Mouse (Mus musculus) cerebellum, postnatal 4 days (tissue): ENCODE results near the gene Rnase13.

Experiments used
- DNase-seq, 2 experiments: peaks; one replicate each; pipeline ENCODE4 v3.0.0; 2022; ENCODE audit warnings: low spot score in 2 of 2, mixed read lengths in 1 of 2

The Rnase13 gene

DNA sequence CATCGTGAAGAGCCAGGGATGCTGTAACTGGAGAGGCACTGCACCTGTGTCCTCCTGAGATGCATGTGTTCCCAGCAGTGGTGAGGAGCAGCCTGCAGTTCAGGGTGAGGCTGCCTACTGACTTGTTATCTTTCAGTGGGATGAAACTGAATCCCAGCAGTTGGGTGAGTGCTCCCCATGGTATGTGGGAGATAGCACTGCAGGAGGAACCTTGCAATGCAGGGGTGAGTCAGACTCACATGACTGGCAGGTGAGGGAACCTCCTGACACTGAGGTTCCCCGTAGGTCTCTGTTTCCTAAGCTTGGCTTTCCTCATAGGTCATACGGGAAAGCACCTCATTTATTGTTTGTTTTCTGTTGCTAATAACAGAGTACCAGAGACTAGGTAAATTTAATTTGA lies 45.1 kb downstream of the Rnase13 start:
- no peak for DNase-seq

DNA sequence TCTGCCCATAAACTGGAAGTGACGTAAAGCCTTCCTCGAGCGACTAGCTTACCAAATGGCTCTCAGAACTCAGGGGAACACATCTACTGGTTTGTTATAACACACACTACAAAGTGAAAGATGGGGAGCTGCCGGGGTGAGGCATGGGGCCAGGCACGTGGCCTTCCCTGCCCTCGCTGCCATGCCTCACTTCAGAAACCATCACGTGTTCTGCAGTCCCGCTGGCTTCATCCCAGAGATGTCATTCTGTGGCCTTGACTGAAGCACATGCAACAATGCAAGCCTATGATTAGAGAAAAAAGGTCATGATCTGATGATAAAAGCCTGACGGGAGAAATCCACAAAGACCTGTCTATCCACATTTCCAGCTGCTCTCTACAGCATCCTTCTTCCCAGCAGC lies 50.8 kb downstream of the Rnase13 start:
- DNase-seq = no peak
